Mouse (Mus musculus): ENCODE measurements around the gene Gm43951.

GRCm38 (mm10) chr11:72234013-72234412 is 27.4 kb upstream of the Gm43951 start:
- TF ChIP-seq CTCF (conservative IDR thresholded peaks at IDR 0.05; ENCODE audit: low read length): no peak
- no peak for TF ChIP-seq NANOG (IDR thresholded peaks at IDR 0.05; ENCODE audit: borderline replicate concordance, low read length)

Data from E14TG2a.4 (cell line).